Mouse (Mus musculus): ENCODE measurements at regions not wholly inside any gene's neighbourhood (a gene's known extent, or its start where the extent isn't known, plus 50 kb on each side); places are given as distances from the start of the nearest gene placed in this dataset.

- no peak for DNase-seq (ENCODE audit: low spot score)
Measured at GRCm38 (mm10) chr16:91156506-91156905, 61.6 kb upstream of the 4932438H23Rik start.

GRCm38 (mm10) chr16:91160679-91161078 lies 64.6 kb upstream of the Olig2 start:
- DNase-seq (ENCODE audit: low spot score) = peak; percentile 14

GRCm38 (mm10) chr16:91161616-91162015 lies 63.6 kb upstream of the Olig2 start:
- DNase-seq (ENCODE audit: low spot score) = no peak

GRCm38 (mm10) chr16:91162381-91162780 lies 62.9 kb upstream of the Olig2 start:
- no peak for DNase-seq (ENCODE audit: low spot score)

GRCm38 (mm10) chr16:91165906-91166305 lies 59.4 kb upstream of the Olig2 start:
- no peak for DNase-seq (ENCODE audit: low spot score)

GRCm38 (mm10) chr16:91166866-91167265 lies 58.4 kb upstream of the Olig2 start:
- DNase-seq (ENCODE audit: low spot score) = peak; percentile 14

GRCm38 (mm10) chr16:91168398-91168797 lies 56.9 kb upstream of the Olig2 start:
- no peak for DNase-seq (ENCODE audit: low spot score)

- DNase-seq (ENCODE audit: low spot score) = peak; percentile 3
Measured at GRCm38 (mm10) chr16:91169829-91170228, 55.4 kb upstream of the Olig2 start.

GRCm38 (mm10) chr16:91171911-91172440 lies 53.3 kb upstream of the Olig2 start:
- DNase-seq (ENCODE audit: low spot score) = no peak

- DNase-seq (ENCODE audit: low spot score) = no peak
Measured at GRCm38 (mm10) chr16:91172510-91172909, 52.7 kb upstream of the Olig2 start.

- DNase-seq (ENCODE audit: low spot score) = no peak
Measured at GRCm38 (mm10) chr16:91173241-91173640, 52.0 kb upstream of the Olig2 start.

GRCm38 (mm10) chr16:91173870-91174278 lies 51.4 kb upstream of the Olig2 start:
- DNase-seq (ENCODE audit: low spot score) = no peak

GRCm38 (mm10) chr16:91174401-91174800 lies 50.9 kb upstream of the Olig2 start:
- no peak for DNase-seq (ENCODE audit: low spot score)

All from urinary bladder, postnatal 14 days (tissue).